Mouse (Mus musculus) urinary bladder, postnatal 36 days (tissue): ENCODE measurements around the gene Erbb3.
"Not testable (repeated sequence)": the region's sequence is repeated elsewhere in the genome, so short reads cannot be mapped to it uniquely, and the experiment has no call there.

Experiments used
- DNase-seq, 2 experiments: peaks; one replicate each; pipeline ENCODE4 v3.0.0; 2022; ENCODE audit warnings: low spot score in 2 of 2, mixed read lengths in 1 of 2

Gene Erbb3

DNA sequence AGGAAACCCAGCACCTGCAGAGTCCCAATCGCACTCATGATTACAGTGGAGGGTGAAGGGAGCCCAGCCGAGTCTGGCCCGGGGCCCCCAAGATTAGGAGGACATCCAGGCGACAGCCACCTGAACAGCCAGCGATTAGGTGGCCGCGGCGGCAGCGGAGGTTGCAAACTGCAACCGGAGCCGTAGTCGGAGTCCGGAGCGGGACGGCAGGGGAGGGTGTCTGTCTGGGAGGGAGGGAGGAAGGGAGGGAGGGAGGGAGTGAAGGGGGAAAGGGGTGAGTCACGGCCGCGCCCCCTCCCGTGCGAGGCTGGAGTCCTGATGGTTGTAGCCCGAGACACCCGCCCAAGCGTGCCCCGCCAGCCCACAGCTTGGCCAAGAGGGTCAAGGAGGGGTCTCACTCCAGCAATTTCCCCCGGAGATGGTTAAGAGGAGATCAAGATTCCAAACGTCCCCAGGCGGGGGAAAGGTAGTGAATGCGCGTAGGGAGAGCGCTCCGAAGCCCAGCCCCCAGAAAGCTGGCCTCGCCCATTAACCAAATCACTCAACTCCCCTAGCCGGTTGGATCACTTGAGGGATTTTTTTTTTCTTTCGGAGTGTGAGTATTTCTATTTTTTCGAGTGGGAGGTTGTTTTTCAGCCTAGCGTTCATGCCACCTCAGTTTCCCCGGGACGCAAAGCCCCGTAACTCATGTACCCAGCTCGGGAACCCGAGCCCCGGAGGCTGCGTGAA lies at the start of gene Erbb3:
Gene Erbb3, minus strand, starts transcription at position 189 of the 729 bp plus-strand sequence.
- peak; percentile 72 to 75 for DNase-seq

DNA sequence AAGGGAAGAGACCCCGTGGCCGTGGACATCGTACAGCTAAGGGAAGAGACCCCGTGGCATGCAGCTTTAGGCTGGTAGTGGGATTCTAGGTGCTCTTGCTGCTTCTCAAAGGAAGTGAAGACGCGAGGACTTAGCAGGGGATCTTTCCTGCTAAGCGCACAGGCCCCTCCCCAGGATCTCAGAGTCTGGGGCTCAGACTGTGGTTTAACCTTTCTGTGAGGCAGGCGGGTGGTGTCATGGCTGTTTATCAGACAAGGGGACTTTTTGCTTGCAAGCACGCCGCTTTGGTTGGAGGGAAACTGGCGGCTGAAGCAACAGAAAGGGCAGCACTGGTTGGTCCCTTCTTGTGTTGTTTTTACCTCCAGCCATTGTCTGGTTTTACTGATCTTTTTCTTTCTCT lies 47.6 kb upstream of the Erbb3 start:
- no peak for DNase-seq

DNA sequence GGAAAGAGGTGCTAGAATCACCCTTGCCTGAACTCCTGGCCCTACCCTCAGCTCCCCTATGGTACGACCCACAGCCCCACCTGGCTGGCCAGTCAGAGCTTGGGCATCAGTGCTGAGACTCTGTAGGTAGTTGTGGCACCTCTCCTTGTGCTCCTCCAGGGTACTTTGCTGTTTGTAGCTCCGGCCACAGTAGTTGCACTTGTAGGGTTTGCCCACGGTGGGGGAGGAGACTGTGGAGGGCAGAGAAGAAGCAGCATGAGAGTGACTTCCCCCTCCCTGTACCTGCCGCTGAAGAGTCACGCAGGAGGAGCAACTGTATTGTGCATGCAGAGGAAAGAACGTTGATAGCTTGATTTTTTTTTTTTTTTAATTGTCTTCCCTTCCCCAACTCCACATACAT lies 47.1 kb upstream of the Erbb3 start:
- no peak for DNase-seq

DNA sequence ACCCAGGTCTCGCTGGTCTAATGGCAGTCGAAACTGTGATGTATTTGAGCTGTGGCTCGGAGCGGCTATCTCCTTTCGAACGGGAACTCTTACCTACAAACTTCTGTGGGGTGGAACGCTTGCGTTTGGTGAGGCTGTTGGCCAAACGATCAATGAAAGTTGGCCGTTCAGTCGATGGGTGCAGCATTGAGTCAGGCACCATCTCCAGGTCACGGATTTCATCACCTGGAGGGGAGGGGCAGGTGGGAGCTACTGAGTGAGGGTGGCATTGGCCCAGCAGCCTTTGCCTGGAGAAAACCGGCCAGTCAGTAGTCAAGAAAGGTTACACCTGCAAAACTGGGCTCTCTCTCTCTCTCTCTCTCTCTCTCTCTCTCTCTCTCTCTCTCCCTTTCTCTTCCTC lies 46.2 kb upstream of the Erbb3 start:
- no peak for DNase-seq

DNA sequence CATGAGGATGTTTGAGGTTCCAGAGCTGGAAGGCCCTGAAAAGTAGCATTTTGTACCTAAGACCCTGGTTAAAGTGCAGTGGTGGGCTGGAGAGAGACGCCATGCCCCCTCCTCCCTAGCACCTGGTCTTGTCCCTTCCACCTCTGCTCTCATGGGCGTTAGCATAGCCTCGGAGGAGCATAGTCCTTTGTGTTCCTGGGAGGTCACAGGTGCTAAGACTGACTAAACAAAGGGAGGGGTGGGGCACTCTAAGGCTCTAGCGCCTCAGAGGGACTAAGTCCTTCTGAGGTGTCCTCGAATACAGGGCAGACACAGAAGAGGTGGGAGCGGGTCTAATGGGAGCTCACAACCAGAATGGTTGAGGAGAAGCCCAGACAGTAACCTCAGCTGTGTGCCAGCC lies 42.1 kb upstream of the Erbb3 start:
- DNase-seq, result no peak

DNA sequence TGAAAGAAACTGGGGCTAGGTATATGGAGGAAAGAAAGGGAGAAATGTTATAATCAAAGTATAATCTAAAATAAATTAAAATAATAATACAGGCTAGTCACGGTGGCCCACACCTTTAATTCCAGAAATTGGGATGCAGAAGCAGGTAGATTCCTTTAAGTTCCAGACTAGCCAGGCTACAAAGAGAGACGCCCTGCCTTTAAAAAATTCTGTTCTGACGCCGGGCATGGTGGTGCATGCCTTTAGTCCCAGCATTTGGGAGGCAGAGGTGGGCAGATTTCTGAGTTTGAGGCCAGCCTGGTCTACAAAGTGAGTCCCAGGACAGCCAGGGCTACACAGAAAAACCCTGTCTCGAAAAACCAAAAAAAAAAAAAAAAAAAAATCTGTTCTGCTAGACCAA lies 40.9 kb upstream of the Erbb3 start:
- not testable (repeated sequence) for DNase-seq

DNA sequence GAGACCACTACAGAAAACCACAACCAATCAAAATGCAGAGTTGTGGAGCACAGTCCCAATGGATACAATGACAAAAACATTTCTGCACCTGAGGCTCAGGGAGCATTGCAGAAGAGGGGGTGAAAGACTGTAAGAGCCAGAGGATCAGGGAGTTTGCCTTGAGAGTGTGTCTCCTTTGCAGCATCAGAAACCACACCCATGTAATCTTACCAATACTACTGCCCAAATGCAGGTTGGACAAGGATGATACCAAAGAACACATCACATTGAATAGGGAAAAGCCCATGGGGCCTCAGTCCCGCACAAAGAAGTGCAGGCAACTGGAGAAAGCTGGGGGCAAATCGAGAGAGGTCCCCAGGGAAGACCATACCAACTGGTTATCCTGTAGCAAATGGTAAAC lies 40.3 kb upstream of the Erbb3 start:
- DNase-seq, result no peak

DNA sequence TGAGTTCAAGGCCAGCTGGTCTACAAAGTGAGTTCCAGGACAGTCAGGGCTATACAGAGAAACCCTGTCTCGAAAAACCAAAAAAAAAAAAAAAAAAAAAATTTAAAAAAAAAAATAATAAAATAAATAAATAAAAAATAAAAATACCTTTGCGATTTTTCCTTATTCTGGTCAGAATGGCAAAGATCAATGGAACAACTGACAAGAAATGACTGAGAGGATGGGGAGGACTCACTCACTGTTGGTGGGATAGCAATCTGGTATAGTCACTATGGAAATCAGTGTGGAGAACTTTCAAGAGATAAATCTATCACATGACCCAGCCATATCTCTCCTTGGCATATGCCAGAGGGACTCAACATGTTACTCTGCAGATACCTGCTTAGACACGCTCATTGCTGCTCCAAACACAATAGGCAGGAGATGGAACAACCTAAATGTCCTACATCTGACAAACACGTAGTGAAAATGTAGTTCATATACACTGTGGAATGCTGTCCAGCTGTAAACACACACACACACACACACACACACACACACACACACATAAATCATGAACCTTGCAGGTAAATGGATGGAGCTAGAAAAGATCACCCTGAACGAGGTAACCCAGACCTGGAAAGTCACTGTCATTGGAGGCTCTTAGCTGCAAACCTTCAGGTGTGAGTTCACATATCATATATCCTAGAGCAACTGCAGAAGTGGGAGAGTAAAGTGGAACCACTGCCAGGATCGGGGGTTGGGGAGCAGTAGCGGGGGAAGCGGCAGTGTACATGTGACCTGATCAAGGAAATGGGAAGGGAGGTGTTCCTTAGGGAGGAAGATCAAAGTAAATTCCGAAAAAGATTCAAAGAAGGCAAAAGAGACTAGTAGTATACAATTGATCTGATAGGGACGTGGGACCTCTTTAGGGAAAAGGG lies 38.2 kb upstream of the Erbb3 start:
- no peak for DNase-seq

DNA sequence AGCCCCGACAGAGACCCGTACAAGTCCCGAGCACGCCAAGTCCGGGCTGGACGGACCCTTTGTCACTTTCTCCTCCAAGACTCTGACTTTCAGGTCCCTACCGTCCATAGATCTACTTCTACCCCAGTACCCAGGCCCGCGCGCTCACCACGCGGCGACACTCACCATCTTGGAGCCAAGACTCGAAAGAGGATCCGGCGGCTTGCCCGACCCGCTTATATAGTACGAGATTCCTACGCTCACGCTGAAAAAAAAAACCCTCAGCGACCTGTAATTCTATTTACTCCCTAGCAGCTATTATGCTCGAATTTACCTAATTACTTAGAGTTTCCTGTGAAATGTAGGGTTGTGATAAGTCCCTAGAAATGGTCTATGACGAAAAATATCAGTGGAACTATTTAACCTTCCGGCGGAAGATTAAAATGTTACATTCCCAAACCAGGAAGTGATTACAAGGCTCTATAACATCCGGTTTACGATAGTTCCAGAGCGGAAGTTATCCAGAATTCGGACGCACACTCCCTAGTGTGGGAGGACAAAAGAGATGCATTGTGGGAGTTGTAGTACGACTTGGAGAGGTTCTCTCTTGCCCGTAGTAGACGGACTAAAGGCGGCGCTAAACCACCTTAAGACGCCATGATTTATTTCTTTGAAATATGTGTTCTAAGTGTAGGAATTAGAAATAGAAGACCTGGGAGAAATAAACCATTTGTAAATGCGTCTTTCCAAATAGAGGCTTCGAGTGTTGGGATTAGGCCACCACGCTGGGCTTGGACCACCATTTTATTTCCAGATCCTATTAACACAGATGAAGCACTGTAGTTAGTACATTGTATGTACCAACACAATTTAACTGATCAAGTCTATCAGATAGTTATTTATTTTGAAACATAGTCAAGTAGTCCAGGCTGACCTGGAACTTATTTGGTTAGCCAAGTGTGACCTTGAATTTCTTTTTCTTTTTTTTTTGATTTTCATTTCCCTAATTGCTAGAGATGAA lies 37.2 kb upstream of the Erbb3 start, which contains the start of gene Rps26:
Gene Rps26, minus strand, starts transcription at position 437 of the 1,000 bp plus-strand sequence.
- peak; percentile 70 to 83 for DNase-seq

DNA sequence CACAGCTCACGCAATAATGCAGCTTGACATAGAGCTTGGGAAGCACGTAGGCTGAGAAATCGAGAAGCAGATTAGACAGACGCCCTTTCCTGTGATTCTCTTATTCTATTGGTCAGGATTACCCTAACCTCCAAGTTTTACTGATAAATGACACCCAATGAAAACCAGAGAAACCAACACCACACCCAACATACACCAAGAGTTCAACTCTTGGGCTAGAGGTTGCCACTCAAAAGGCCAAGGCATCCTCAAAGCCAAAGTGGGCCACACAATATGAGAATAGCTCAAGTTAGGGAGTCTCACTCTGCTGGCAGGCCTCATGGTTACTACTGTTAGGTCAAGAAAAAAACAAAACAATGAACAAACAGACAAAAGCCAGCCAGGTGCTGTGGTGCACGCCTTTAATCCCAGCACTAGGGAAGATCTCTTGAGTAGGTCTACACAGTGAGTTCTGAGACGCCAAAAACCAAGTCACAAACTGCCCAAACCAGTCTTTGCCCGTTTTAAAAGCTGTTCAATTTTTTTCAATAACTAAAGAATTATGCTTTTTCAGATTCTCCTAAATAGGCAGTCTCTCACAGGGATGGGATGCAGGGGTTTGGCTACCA lies 35.9 kb upstream of the Erbb3 start:
- no peak for DNase-seq

DNA sequence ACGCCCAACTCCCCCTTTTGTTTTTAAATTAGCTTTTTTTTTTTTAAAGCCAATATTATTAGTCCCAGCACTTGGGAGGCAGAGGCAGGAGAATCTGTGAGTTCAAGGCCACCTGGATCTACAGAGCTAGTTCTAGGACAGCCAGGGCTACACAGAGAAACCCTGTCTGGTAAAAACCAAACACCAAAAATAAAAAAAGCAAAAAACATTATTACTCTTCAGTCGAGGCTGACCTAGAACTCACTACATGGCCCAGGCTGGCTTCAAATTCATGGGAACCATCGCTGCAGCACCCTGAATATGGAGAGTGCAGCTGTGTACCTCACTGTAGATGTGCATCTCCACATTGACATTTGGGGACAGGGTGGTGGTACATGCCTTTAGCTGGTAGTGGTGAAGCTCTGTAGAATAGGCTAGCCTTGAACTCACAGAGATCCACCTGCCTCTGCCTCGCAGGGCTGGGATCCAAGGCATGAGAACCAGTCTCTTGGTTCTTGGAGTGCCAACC lies 33.7 kb upstream of the Erbb3 start:
- not testable (repeated sequence) for DNase-seq

DNA sequence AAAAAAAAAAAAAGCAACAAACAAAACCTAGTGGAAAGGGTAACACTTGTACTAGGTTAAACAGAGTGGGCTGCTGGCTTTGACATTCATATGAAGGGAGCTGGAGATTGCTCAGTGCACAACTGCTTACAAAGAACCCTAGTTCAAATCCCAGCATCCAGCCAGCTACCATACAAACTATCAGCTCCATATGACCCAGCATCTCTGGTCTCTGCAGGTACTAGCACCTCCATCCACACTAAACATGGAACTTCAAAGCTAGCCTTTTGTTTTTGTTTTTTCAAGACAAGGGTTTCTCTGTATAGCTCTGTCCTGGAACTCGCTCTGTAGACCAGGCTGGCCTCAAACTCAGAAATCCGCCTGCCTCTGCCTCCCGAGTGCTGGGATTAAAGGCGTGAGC lies 33.2 kb upstream of the Erbb3 start:
- DNase-seq, result no peak

DNA sequence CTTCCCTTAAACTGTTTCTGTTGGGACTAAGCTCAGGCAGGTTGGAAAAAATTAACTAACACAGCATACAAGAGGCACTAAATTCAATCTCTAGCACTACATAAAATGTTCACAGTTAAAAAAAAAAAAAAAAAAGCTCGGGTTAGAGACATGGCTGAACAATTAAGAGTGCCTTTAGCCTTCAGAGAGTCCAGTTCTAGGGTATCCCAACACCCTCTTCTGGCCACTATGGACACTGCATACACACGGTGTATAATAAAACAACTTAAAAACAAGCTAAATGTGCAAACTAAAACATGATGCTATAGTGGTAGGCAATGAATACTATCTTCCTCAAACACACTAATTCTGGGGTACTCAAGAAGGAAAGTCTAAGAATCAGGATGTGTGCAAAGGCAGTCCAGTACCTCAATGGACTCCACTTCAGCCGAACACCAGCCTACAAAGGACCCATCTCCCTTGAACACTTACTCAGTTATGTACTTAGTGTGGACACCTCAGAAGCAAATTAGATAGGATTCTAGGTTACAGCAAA lies 32.6 kb upstream of the Erbb3 start:
- no peak for DNase-seq

DNA sequence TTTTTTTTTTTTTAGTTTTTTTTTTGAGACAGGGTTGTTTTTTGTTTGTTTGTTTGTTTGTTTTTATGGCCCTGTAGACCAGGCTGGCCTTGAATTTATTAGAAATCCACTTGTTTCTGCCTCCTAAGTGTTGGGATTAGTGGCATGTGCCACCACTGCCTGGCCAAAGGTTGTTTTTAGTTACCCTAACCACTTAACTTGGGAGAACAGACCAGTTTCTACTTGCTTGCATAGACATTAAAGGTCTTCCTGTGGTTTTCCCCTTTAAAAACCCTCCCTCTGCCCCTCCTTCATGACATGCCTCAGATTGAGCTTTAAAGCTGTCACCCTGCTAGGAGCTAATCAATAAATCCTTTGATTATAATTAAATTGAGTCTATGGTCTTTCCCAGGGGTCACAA lies 30.8 kb upstream of the Erbb3 start:
- DNase-seq, result no peak

DNA sequence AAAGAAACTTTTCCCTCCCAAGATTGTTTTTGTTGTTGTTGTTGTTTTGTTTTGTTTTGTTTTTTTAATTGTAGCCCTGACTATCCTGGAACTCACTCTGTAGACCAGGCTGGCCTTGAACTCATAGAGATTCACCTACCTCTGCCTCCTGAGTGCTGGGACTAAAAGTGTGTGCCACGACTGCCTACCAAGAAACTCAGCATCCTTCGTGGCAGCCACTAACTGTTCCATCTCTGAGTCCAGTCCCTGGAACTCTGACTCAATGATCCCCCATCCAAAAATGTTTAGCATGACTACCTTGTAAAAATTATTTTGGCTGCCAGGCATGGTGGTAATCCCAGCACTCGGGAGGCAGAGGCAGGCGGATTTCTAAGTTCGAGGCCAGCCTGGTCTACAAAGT lies 29.7 kb upstream of the Erbb3 start:
- DNase-seq, result not testable (repeated sequence)

DNA sequence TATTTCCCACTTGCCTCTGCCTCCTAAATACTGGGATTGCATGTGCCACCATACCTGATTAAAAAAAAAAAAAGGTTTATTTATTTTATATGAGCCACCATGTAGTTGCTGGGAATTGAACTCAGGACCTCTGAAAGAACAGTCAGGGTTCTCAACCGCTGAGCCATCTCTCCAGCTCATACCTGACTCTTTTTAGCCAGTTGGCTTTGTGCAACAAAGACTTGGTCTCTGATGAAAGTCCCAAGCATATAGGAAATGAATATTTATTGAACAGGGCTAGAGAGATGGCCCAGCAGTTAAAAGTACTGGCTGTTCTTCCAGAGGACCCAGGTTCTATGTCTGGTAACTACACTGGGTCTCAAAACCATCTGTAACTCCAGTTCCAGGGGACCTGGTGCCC lies 29.1 kb upstream of the Erbb3 start:
- no peak for DNase-seq

DNA sequence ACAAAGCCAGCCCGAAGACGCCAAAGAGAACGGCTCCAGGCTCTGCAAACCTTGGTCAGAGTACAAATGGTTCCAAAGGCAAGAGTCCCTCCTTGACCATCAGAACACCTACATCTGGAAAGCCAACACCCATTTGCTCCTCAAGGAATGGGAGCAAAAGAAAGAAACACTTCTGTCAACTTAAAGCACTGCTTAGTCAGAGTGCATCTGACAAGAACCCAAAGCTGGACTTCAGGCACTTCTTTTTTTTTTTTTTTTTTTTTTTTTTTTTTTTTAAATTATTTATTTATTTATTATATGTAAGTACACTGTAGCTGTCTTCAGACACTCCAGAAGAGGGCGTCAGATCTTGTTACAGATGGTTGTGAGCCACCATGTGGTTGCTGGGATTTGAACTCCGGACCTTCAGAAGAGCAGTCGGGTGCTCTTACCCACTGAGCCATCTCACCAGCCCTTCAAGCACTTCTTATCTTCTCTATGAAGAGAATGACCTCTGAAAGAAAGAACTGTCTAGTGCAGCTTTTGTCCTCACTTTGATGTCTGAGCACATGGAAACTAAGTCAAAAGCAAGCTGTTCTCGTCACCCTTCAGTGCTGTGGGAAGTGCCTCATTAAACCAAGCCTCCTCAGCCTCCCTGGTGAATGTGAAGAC lies 26.5 kb upstream of the Erbb3 start:
- not testable (repeated sequence) for DNase-seq

DNA sequence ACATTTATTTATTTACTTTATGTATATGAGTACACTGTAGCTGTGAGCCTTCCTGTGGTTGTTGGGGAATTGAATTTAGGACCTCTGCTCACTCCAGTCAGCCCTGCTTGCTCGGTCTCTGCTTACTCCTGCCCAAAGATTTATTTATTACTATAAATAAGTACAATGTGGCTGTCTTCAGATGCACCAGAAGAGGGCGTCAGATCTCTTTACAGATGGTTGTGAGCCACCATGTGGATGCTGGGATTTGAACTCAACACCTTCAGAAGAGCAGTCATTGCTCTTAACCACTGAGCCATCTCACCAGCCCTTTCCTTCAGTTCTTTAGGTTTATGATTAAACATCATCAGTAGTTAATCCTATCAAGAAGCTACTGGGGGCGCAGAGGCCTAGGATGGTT lies 25.5 kb upstream of the Erbb3 start:
- no peak for DNase-seq

DNA sequence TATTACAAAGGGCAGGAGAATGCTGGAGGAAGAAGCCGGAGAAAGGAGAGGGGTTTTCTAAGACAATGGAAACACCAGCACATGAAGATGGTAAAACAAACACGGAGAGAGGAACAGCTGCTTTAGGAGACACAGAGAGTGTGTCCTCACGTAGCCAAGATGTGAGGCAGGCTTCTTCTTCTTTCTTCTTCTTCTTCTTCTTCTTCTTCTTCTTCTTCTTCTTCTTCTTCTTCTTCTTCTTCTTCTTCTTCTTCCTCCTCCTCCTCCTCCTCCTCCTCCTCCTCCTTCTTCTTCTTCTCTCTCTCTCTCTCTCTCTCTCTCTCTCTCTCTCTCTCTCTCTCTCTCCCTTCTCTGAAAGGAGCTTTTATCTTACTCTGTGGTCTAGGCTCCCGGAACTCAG lies 24.4 kb upstream of the Erbb3 start:
- DNase-seq, result not testable (repeated sequence)

DNA sequence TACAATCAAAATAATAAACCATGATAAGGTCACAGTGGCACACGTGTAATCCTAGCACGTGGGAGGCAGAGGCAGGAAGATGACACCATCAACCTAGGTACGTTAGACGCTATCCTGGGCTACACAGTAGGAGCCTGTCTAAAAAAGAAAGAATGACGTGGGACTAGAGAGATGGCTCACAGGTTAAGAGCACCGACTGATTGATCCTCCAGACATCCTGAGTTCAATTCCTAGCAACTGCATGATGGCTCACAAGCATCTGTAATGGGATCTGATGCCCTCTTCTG lies 23.6 kb upstream of the Erbb3 start:
- DNase-seq, result no peak
